Mouse (Mus musculus) bone marrow macrophage, adult 2 months (primary cell): ENCODE measurements at regions not wholly inside any gene's neighbourhood (a gene's known extent, or its start where the extent isn't known, plus 50 kb on each side); places are given as distances from the start of the nearest gene placed in this dataset.

ENCODE experiments used
- CTCF ChIP-seq: IDR thresholded peaks from 2 replicates; pipeline ENCODE4 v1.5.1; 2012; ENCODE audit warnings: low read depth, mild to moderate bottlenecking, low read length, moderate library complexity
- POLR2A ChIP-seq: IDR thresholded peaks from 2 replicates; pipeline ENCODE4 v1.6.1; 2012; ENCODE audit warnings: mild to moderate bottlenecking, low read depth, low read length, borderline replicate concordance

DNA sequence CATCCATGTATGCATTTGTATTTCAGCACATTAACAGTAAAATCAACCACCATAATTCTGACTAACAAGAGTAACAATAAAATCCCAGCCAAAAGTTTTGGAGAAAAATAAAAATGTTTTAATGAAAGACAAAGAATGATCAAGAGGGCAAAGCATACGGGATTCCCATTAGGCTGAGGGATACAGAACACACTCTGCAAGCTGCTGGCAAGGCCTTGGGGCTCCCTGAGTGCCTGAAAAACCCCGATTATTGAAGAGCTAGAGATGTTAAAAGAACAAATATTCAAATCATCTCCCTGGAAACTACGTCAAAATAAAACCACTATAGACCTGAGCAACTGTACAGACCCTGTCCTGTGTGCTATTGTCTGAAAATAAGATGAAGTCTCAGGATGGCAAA, 433.5 kb upstream of the B3galt2 start:
- TF ChIP-seq POLR2A: no peak
- no peak for TF ChIP-seq CTCF
